Mouse (Mus musculus) limb, embryonic 12.5 days (tissue): ENCODE results near the gene Gapdh. TPM values are rescaled to one million over a fixed set of nuclear protein-coding genes. Genes with fewer than 3 reads are reported as not detected.

ENCODE experiments used
- ATAC-seq: fragments of 200-750 bp; cut with Nextera tagmentation; 2 replicates; pipeline ENCODE4 v1.8.0; 2017; ENCODE audit warnings: low read depth, moderate TSS enrichment; ENCODE audit not compliant: insufficient number of reproducible peaks, insufficient read depth, low FRiP score, low TSS enrichment
- H3K27ac ChIP-seq: fragments of 300-500 bp; sonication (generic); 2 replicates; pipeline ENCODE4 v1.5.1; 2016; ENCODE audit warnings: mild to moderate bottlenecking, moderate library complexity
- H3K27me3 ChIP-seq: fragments of 300-500 bp; sonication (generic); 2 replicates; pipeline ENCODE4 v1.6.1; 2016; ENCODE audit warnings: mild to moderate bottlenecking, moderate library complexity
- H3K36me3 ChIP-seq: fragments of 300-500 bp; sonication (generic); 2 replicates; pipeline ENCODE4 v1.6.1; 2016; ENCODE audit warnings: mild to moderate bottlenecking, moderate library complexity
- H3K4me1 ChIP-seq: fragments of 300-500 bp; sonication (generic); replicated peaks from 2 replicates; pipeline ENCODE4 v1.6.1; 2016
- H3K4me2 ChIP-seq: fragments of 300-500 bp; sonication (generic); 2 replicates; pipeline ENCODE4 v1.6.1; 2016; ENCODE audit warnings: mild to moderate bottlenecking, moderate library complexity
- H3K4me3 ChIP-seq: fragments of 300-500 bp; sonication (generic); replicated peaks from 2 replicates; pipeline ENCODE4 v1.5.1; 2016; ENCODE audit warnings: mild to moderate bottlenecking
- H3K9ac ChIP-seq: fragments of 300-500 bp; sonication (generic); replicated peaks from 2 replicates; pipeline ENCODE4 v1.6.1; 2016; ENCODE audit warnings: mild to moderate bottlenecking, moderate library complexity
- H3K9me3 ChIP-seq: fragments of 300-500 bp; sonication (generic); 2 replicates; pipeline ENCODE4 v1.6.1; 2016; ENCODE audit warnings: mild to moderate bottlenecking, moderate library complexity
- WGBS: fragments of 180-500 bp; shearing (Covaris S2); methylation state at CpG from one replicate; pipeline ENCODE4 v1.1.7; 2016; 5-methylcytosine and 5-hydroxymethylcytosine counted together
- polyA plus RNA-seq: library from polyadenylated mRNA; unstranded; fragments of >200 nt; fragmentation: Nextera tagmentation; extraction: Ambion mirVana; gene quantifications from 2 replicates; pipeline ENCODE4 v1.2.1, GENCODE M21; 2016

Gene Gapdh
- polyA plus RNA-seq, 1 experiment from 2014 or later = 2,264 TPM

DNA sequence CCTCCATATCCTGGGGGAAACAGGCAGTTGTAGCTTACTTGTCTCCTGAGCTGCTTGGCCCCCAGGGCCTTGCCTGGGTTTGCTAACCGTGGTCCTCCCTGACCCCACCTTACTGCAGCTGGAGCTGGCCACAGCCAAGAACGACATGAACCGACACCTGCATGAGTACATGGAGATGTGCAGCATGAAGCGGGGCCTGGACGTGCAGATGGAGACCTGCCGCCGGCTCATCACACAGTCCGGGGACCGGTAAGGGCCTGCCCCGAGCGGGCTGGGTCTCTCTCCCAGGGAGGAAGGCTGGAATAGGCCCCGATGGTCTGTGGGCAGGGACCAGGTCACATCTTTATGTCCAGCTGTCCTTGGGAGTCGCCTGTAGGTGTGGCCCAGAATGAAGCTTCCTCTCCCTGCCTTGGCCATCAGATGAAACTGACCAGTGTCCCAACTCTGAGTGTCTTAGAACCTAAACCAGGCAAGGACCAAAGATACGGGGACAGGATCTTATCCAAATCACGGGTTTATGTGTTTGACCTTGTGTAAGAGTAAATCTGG, 7.2 kb downstream of the Gapdh start:
- no peak overlapping the region for H3K4me3 ChIP-seq
- peaks cover 92% of the 10 kb centered on the region for H3K36me3 ChIP-seq
- 83% methylated on average over 15 of the region's 15 CpGs for WGBS
- H3K9me3 ChIP-seq = no peaks in the 10 kb centered on the region
- H3K27me3 ChIP-seq = no peaks in the 10 kb centered on the region
- no peak for ATAC-seq
- H3K4me2 ChIP-seq = no peak overlapping the region
- peak overlapping the region; percentile 64 for H3K27ac ChIP-seq
- H3K4me1 ChIP-seq = peaks cover 30% of the 10 kb centered on the region
- H3K9ac ChIP-seq = no peak overlapping the region

DNA sequence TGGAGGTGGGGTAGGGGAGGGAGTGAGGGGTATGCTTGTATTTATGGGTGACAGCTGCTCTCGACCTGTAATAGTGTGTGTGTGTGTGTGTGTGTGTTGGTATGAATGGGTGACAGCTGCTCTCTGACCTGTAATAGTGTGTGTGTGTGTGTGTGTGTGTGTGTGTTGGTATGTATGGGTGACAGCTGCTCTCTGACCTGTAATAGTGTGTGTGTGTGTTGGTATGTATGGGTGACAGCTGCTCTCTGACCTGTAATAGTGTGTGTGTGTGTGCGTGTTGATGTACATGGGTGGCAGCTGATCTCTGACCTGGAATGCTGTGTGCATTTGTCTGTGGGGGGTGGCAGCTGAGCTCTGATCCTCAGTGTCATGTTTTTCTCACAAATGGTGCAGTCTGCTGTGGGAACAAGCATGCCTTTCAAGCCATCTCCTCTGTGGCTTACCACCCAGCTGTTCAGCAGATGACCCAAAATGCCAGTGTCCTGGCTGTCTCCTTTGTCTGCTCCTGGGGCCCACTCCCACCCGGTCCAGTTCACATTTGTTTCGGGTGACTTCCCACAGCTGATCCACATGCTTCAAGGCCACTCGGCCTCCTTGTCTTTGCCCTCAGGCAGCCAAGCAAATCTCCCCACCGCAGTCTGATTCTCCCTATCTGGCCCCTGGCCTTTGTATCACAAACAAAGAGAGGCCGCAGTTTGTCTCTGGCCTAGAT, 9.2 kb downstream of the Gapdh start:
- ATAC-seq = 0 out of 2 replicates have a peak, but pooled peaks have one; percentile 11
- Histone ChIP-seq H3K27me3 (no peaks in the 10 kb centered on the region), H3K27ac (0 out of 2 replicates have a peak overlapping the region, but pooled peaks have one; percentile 41), H3K4me2 (no peak overlapping the region), H3K36me3 (peaks cover 92% of the 10 kb centered on the region), H3K4me3 (no peak overlapping the region), H3K4me1 (peaks cover 14% of the 10 kb centered on the region), H3K9ac (no peak overlapping the region), H3K9me3 (no peaks in the 10 kb centered on the region)
- 77% methylated on average over 7 of the region's 7 CpGs for WGBS

DNA sequence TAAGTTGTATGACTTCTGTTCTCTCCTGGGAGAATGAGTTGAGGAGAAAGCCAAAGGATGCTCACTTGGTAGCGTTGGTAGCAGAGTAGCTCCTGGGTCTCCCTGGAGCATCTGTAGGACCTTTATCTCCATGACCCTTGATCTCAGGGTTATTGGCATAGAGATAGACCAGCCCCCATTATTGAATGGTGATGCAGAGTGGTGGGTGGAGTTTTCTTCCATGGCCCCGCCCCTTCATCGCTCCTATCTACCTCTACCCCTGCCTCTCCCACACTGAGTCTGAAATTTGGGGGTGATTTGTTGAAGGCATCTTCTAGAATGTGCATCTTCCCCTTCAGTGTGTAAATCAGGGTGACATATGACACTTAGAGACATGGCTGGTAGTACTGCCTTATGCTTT, 9.8 kb downstream of the Gapdh start:
- ATAC-seq = no peak
- no peak overlapping the region for H3K4me3 ChIP-seq
- no peak overlapping the region for H3K4me2 ChIP-seq
- 83% methylated on average over 3 of the region's 3 CpGs for WGBS
- H3K27me3 ChIP-seq = no peaks in the 10 kb centered on the region
- H3K9me3 ChIP-seq = no peaks in the 10 kb centered on the region
- no peak overlapping the region for H3K9ac ChIP-seq
- peaks cover 10% of the 10 kb centered on the region for H3K4me1 ChIP-seq
- peaks cover 93% of the 10 kb centered on the region for H3K36me3 ChIP-seq
- H3K27ac ChIP-seq = no peak overlapping the region

DNA sequence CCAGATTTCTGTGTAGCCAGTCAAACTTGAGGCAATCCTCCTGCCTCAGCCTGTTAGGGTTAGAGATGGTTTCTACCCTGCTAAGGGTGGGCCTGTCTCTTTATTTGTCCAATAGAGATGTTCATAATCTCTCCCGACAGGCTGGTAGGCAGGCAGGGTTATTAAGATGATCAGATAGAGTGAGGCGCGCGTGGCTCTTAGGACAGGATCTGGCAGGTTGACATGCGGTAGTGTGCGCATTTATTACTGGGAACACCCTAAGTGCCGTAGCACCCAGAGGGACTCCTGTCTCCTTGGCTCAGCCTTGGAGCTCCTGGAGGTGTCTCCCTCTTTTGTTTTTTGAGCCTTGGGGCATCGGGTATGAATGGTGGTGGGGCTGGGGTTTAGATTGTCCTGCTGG, 11.0 kb downstream of the Gapdh start:
- no peak overlapping the region for H3K9ac ChIP-seq
- H3K4me2 ChIP-seq = no peak overlapping the region
- no peaks in the 10 kb centered on the region for H3K9me3 ChIP-seq
- no peaks in the 10 kb centered on the region for H3K4me1 ChIP-seq
- peaks cover 88% of the 10 kb centered on the region for H3K36me3 ChIP-seq
- no peak overlapping the region for H3K4me3 ChIP-seq
- H3K27ac ChIP-seq = no peak overlapping the region
- 87% methylated on average over 8 of the region's 8 CpGs for WGBS
- no peak for ATAC-seq
- no peaks in the 10 kb centered on the region for H3K27me3 ChIP-seq

DNA sequence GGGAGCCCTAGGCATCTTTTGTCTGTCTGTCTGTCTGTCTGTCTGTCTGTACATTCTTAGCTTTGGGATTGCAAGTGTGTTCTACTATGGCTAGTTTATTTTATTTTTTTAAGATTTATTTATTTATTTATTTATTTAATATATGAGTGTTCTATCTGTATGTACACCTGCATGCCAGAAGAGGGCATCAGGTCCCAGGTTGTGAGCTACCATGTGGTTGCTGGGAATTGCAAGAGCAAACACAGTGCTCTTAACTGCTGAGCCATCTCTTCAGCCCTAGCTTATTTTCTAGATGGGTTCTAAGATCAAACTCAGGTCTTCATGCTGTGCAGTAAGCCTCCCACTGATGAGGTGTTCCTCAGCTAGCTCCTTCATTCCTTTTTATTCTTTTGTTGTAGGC, 11.7 kb downstream of the Gapdh start:
- no peaks in the 10 kb centered on the region for H3K27me3 ChIP-seq
- H3K36me3 ChIP-seq = peaks cover 84% of the 10 kb centered on the region
- H3K9ac ChIP-seq = no peak overlapping the region
- no peak overlapping the region for H3K4me2 ChIP-seq
- no peak overlapping the region for H3K4me3 ChIP-seq
- H3K9me3 ChIP-seq = no peaks in the 10 kb centered on the region
- no peaks in the 10 kb centered on the region for H3K4me1 ChIP-seq
- no peak overlapping the region for H3K27ac ChIP-seq
- ATAC-seq = no peak

DNA sequence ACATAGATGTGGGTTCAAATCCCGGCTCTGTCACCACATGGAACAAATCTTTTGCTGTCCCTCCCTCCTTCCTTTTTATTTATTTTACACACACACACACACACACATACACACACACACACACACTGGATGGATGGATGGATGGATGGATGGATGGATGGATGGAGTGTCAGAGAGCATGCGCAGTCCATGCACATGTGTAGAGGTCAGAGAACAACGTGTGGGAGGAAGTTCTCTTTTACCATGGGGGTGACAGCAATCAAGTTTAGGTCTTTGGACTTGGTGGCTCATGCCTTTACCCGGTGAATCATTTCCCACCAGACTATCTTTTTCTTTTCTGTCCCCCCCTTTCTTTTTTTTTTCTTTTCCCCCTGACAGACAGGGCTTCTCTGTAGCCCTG, 12.6 kb downstream of the Gapdh start:
- Histone ChIP-seq H3K36me3 (peaks cover 82% of the 10 kb centered on the region), H3K9ac (no peak overlapping the region), H3K4me1 (0 out of 2 replicates have a peak, but pooled peaks cover 5% of the 10 kb centered on the region), H3K9me3 (no peaks in the 10 kb centered on the region), H3K27ac (no peak overlapping the region), H3K4me2 (no peak overlapping the region), H3K27me3 (no peaks in the 10 kb centered on the region), H3K4me3 (no peak overlapping the region)
- ATAC-seq = no peak
- WGBS = 91% methylated on average over 4 of the region's 4 CpGs

DNA sequence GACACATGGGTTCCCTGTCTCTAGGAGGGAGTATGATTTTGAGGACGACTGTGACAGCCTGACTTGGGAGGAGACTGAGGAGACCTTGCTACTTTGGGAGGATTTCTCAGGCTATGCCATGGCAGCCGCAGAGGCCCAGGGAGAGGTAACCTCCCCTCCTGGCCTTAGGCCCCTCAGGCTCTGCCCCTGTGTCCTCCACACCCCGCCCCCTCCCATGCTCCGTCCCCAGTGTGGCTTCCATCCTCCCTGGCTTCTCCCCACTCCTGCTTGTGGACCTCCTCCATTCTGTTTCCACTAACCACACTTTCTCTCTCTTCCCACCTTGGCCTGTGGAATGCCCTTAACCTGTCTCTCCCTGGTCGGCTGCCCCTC, 13.3 kb downstream of the Gapdh start:
- Histone ChIP-seq H3K9ac (no peak overlapping the region), H3K4me3 (no peak overlapping the region), H3K27me3 (no peaks in the 10 kb centered on the region), H3K36me3 (peaks cover 81% of the 10 kb centered on the region), H3K27ac (no peak overlapping the region), H3K4me2 (no peak overlapping the region), H3K9me3 (no peaks in the 10 kb centered on the region), H3K4me1 (0 out of 2 replicates have a peak, but pooled peaks cover 8% of the 10 kb centered on the region)
- ATAC-seq = no peak
- 88% methylated on average over 5 of the region's 5 CpGs for WGBS

DNA sequence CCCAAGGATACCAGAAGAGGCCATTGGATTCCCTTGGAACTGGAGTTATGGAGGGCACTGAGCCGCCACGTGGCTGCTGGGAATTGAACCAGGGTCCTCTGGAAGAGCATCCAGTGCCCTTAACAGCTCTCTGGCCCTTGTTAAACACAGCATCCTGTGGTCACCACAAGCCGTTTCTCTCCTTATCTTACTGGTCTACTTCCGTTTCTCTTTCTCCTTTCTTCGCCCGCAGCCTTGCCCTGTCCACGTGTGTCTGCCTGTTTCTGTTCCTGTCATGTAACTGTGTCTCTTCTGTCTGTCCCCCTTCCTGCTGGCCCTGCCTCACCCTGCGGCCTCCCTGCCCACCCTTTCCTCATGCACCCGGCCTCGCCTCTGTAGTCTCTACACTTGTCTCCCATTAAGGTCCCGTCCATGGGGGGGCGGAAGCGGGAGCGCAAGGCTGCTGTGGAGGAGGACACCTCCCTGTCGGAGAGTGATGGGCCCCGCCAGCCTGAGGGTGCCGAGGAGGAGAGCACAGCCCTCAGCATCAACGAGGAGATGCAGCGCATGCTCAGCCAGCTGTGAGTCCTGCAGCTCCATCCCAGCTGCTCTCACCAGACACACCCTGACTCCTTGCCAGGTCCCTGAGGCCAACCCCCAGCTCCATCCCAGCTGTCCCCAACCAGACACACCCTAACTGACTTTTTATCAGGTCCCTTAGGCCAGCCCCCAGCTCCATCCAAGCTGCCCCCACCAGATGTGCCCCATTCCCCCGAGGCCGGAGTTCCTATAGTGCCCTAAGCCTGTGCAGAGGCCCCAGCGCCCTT, 13.9 kb downstream of the Gapdh start:
- no peak overlapping the region for H3K4me2 ChIP-seq
- no peak overlapping the region for H3K4me3 ChIP-seq
- H3K4me1 ChIP-seq = peaks cover 12% of the 10 kb centered on the region; the same call in 1 of the 2 replicates
- 81% methylated on average over 22 of the region's 22 CpGs for WGBS
- H3K36me3 ChIP-seq = peaks cover 75% of the 10 kb centered on the region
- no peaks in the 10 kb centered on the region for H3K27me3 ChIP-seq
- H3K9me3 ChIP-seq = no peaks in the 10 kb centered on the region
- no peak overlapping the region for H3K27ac ChIP-seq
- 0 out of 2 replicates have a peak overlapping the region, but pooled peaks have one; percentile 12 for H3K9ac ChIP-seq
- no peak for ATAC-seq

DNA sequence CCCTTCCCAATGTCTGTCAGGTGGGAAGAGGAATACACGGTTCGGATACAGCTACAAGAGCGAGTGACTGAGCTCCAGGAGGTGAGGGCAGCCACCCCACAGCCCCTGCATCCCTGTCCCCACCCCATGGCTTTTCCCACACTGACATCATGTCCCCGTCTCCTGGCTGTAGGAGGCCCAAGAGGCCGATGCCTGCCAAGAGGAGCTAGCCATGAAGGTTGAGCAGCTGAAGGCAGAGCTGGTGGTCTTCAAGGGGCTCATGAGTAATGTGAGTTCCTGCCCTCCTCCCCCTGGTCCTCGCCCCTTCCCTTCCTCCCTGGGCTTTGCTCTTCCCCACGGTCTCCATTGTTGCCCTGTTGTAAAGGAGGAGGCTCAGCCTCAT, 16.7 kb downstream of the Gapdh start:
- no peak overlapping the region for H3K4me2 ChIP-seq
- H3K27ac ChIP-seq = peak overlapping the region; percentile 53; the same call in 1 of the 2 replicates
- no peak overlapping the region for H3K4me3 ChIP-seq
- peaks cover 49% of the 10 kb centered on the region for H3K36me3 ChIP-seq
- 74% methylated on average over 7 of the region's 7 CpGs for WGBS
- H3K9ac ChIP-seq = no peak overlapping the region
- no peaks in the 10 kb centered on the region for H3K9me3 ChIP-seq
- H3K4me1 ChIP-seq = peaks cover 34% of the 10 kb centered on the region
- no peaks in the 10 kb centered on the region for H3K27me3 ChIP-seq
- no peak for ATAC-seq

DNA sequence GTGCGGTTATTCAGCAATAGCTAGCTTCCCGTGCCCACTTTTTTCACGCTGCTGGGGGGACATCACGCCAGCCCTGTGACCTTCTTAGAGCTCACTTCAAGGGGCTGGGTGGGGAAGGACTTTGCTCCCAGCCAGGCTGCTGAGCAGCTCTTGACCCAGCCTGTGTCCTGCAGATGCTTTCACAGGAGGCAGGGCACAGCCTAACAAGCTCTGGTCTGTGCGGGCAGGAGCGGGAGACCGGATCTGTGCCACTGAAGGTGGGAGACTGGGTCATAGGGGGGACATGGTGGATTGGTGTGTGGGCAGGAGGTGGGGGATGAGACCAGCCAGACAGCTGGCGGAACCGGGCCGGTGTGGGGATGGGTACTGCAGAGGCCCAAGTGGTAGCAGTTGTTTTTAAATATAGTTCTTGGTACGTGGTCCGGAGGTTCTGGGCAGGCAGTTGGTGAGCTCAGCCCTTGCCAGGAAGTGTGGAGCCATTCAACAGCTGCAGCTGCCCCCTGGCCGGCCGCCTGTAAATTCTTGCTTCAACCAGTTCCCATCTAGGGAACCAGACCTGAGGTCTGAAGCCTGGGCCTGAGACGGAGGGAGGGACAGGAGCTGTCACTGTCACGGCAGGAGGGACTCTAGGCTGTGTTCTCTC, 17.2 kb downstream of the Gapdh start:
- Histone ChIP-seq H3K4me2 (peak overlapping the region; percentile 1; the same call in 1 of the 2 replicates), H3K9me3 (no peaks in the 10 kb centered on the region), H3K4me1 (peaks cover 39% of the 10 kb centered on the region), H3K27me3 (no peaks in the 10 kb centered on the region), H3K36me3 (peaks cover 50% of the 10 kb centered on the region), H3K9ac (no peak overlapping the region; the same call in 1 of the 2 replicates), H3K4me3 (no peak overlapping the region; the same call in 1 of the 2 replicates), H3K27ac (peak overlapping the region; percentile 53)
- whole genome bisulfite sequencing = 77% methylated on average over 16 of the region's 16 CpGs
- no peak for ATAC-seq
